Mouse (Mus musculus) myocyte (in vitro differentiated cells): ENCODE data around the gene Ubap1.
A peak's percentile ranks its signal among the peaks of the same experiment; 100 is the strongest.

Experiments
- CEBPB ChIP-seq: IDR thresholded peaks from 2 replicates; pipeline ENCODE4 v1.6.1; 2011; ENCODE audit warnings: mild to moderate bottlenecking, moderate library complexity; ENCODE audit not compliant: poor library complexity, insufficient read depth, severe bottlenecking
- E2F4 ChIP-seq: IDR thresholded peaks from one replicate; pipeline ENCODE4 v1.6.1; 2011; ENCODE audit warnings: mild to moderate bottlenecking, control low read depth, moderate library complexity; ENCODE audit not compliant: insufficient read depth
- MAX ChIP-seq: IDR thresholded peaks from one replicate; pipeline ENCODE4 v1.6.1; 2011; ENCODE audit warnings: low read depth, mild to moderate bottlenecking, control low read depth
- MYOD1 ChIP-seq, 3 experiments: IDR thresholded peaks; one replicate each; pipeline ENCODE4 v1.6.1; 2011; ENCODE audit warnings: control low read depth in 2 of 3, low read depth in 2 of 3, mild to moderate bottlenecking in 2 of 3, moderate library complexity in 1 of 3; ENCODE audit not compliant: insufficient read length in 2 of 3, control insufficient read depth in 1 of 3
- POLR2A ChIP-seq: IDR thresholded peaks from one replicate; pipeline ENCODE4 v1.6.1; 2011; ENCODE audit warnings: low read depth, mild to moderate bottlenecking, control low read depth, moderate library complexity; ENCODE audit not compliant: insufficient read length
- POLR2AphosphoS2 ChIP-seq: IDR thresholded peaks from one replicate; pipeline ENCODE4 v1.6.1; 2011; ENCODE audit warnings: low read depth, control low read depth; ENCODE audit not compliant: insufficient read length
- TCF12 ChIP-seq: IDR thresholded peaks from one replicate; pipeline ENCODE4 v1.6.1; 2011; ENCODE audit warnings: mild to moderate bottlenecking, control low read depth; ENCODE audit not compliant: poor library complexity, insufficient read depth, severe bottlenecking
- USF1 ChIP-seq: IDR thresholded peaks from one replicate; pipeline ENCODE4 v1.6.1; 2011; ENCODE audit warnings: low read depth, mild to moderate bottlenecking, control low read depth, moderate library complexity

- TF ChIP-seq TCF12 (no peak), POLR2AphosphoS2 (no peak), POLR2A (no peak), USF1 (no peak), MAX (no peak), MYOD1 (IDR thresholded peaks at IDR 0.05; ENCODE audit: control insufficient read depth in 1 of 3, insufficient read length in 2 of 3, low read depth in 2 of 3) (no peak), E2F4 (no peak), CEBPB (peak; percentile 64; the same call in 1 of the 2 replicates)
These were observed 4.5 kb downstream of the Ubap1 start for GRCm38 (mm10) chr4:41353265-41353664.
